Mouse (Mus musculus) liver (tissue): ENCODE results near the gene Cd200r3.

Source experiments
- DNase-seq: peaks from one replicate; pipeline ENCODE4 v3.0.0-alpha.2; 2020; ENCODE audit warnings: mixed read lengths

The Cd200r3 gene

GRCm38 (mm10) chr16:44943468-44943867 lies at the start of gene Cd200r3:
TSS of gene Cd200r3 (plus strand) at chr16:44943678.
- no peak for DNase-seq

DNA sequence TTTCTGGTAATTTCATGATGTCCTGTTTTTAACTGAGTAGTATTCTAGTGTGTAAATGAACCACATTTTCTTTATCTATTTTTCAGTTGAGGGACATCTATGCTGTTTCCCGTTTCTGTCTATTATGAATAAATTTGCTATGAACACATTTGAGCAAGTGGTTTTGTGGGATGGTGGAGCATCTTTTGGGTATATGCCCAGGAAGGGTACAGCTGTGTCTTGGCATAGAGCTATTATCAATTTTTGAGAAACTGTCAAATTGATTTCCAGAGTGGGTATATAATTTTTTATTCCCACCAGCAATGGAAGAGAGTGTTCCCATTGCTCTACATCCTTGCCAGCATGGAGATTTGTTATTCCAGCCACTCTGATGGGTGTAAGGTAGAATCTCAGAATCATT lies 11.5 kb upstream of the Cd200r3 start:
- no peak for DNase-seq

GRCm38 (mm10) chr16:44951360-44952114 lies 8.1 kb downstream of the Cd200r3 start:
- DNase-seq = no peak

DNA sequence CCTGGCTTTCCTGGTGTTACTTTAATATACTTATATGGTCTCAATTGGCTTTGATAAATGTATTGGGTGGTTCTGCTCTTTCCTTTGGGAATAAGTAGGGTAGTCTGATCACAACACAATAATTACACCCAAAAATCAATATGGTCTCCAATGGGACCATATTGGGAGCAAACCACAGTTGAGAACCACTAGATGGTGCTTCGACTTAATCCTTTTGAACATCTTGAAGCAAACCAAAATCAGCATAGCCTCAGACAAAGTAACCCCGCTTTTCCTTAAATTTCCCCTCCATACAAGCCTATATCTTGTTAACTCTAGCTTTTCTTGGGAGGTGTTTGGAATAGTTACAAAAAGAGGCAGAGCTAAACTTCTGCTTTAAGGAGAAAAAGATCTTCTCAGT lies 18.8 kb downstream of the Cd200r3 start:
- DNase-seq = no peak

GRCm38 (mm10) chr16:44962777-44963176 lies 19.3 kb downstream of the Cd200r3 start:
- DNase-seq = no peak

DNA sequence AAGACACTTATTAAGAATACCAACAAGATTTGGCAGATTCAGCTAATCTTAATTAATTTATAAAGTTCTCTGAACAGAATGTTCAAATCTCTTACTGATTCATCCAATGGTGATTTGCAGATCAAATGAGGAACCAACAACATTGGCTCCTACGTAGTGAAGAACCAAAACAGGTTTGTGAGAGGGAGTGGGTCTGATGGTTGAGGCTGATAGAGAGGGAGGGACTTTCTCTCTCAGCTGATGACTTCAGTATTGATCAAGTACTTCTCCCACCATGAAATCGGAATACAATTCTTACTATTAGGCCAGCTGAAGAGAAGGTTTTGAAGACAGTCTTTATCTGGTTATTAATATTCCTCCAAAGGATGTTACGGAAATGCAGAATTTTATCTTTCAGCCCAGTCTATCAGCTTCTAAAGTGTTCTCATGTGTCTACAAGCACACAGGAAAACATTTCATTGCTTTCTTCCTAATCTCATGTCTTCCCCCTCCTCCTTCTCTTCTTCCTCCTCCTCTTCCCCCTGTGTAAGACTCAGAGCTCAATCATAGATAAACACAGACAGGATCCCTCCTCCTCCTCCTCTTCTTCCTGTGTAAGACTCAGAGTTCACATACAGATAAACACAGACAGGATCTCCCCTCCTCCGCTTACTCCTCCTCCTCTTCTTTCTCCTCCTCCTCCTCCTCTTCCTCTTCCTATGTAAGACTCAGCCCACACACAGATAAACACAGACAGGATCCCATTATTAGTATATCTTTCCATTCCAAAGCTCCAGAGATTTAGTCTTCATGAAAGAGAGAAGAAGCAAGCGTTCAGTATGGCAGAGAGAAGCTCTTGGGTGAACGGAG lies 21.3 kb downstream of the Cd200r3 start:
- DNase-seq = no peak

GRCm38 (mm10) chr16:44965428-44965827 lies 21.9 kb downstream of the Cd200r3 start:
- DNase-seq = no peak

GRCm38 (mm10) chr16:44965890-44966289 lies 22.4 kb downstream of the Cd200r3 start:
- DNase-seq = no peak

- no peak for DNase-seq
Observed at GRCm38 (mm10) chr16:44966891-44967290, 23.4 kb downstream of the Cd200r3 start.

- DNase-seq = no peak
Observed at GRCm38 (mm10) chr16:44968113-44968512, 24.6 kb downstream of the Cd200r3 start.

GRCm38 (mm10) chr16:44970925-44971324 lies 27.4 kb downstream of the Cd200r3 start:
- DNase-seq = no peak

DNA sequence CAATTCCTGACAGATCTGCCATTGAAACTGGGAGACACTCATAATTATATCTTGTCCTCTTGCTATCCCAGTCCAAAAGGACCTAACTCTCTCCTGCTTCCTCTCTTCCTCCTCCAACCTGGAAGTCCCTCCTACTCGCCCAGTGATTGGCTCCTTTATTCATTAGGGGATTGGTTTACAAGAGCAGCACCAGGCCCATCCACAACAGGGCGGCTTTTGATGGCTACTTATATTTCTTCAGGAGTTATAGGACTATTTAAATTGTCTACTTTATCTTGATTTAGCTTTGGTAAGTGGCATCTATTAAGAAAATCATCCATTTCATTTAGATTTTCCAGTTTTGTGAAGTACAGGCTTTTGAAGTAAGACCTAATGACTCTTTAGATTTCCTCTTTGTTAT lies 30.6 kb downstream of the Cd200r3 start:
- no peak for DNase-seq

DNA sequence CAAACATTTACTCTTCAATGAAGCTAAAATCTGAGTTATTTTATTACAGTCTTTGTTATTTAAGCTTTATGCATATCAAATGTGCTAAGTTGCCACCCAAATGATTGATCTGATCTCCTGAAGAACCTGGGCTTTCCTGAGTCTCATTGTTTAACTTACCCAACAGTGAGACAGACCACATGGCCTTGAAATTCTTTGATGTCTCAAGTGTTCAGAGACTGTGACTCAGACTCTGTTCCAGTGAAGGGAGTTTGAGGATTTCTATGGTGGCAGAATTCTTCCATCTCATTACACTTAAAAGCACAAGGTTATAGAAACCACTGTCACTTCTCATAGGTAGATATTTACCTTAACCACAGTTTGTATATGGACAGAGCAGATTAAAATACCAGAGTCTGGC lies 32.6 kb downstream of the Cd200r3 start:
- no peak for DNase-seq

GRCm38 (mm10) chr16:44976892-44977633 lies 33.6 kb downstream of the Cd200r3 start:
- no peak for DNase-seq

GRCm38 (mm10) chr16:44978193-44978592 lies 34.7 kb downstream of the Cd200r3 start:
- no peak for DNase-seq

GRCm38 (mm10) chr16:44979355-44979896 lies 35.9 kb downstream of the Cd200r3 start:
- DNase-seq = no peak

GRCm38 (mm10) chr16:44982972-44983371 lies 39.5 kb downstream of the Cd200r3 start:
- DNase-seq = no peak

DNA sequence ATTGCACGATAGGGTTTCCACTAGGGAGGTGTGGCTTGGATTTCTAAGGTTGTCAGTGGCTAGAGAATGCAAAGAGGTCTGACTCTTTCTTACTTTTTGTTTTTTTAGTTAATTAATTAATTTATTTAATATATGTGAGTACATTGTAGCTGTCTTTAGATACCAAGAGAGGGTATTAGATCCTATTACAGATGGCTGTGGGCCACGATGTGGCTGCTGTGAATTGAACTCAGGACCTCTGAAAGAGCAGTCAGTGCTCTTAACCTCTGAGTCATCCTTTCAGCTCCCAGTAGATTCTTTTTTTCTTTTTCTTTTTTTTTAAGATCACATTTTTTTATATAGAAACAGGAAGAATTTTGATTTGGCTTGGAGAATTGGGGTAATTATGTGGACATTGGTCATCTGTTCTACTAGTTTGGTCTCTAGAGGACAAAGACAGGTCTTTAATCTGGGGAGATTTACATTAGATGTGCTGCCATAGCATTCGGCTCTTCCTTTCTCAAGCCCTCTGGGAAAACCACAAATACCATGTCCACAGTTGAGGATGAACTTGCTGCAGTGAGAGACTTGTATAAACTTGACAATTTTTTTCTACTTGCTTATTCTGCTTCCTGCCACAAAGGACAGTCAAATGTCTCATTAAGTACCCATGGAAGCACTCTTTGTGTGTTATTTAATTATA lies 40.0 kb downstream of the Cd200r3 start:
- DNase-seq = no peak

GRCm38 (mm10) chr16:44984111-44984510 lies 40.6 kb downstream of the Cd200r3 start:
- DNase-seq = no peak

- DNase-seq = no peak
Observed at GRCm38 (mm10) chr16:44984925-44985324, 41.4 kb downstream of the Cd200r3 start.

- no peak for DNase-seq
Observed at GRCm38 (mm10) chr16:44986029-44986428, 42.6 kb downstream of the Cd200r3 start.

GRCm38 (mm10) chr16:44988667-44989357 lies 45.3 kb downstream of the Cd200r3 start:
- no peak for DNase-seq
